Mouse (Mus musculus) embryo, embryonic 10.5 days (tissue): ENCODE results near the gene Psmd12.
A peak's percentile ranks its signal among the peaks of the same experiment; 100 is the strongest.

ENCODE experiments used
- DNase-seq: peaks from one replicate; pipeline ENCODE4 v3.0.0-alpha.2; 2015; ENCODE audit warnings: low spot score

Psmd12 gene

DNA sequence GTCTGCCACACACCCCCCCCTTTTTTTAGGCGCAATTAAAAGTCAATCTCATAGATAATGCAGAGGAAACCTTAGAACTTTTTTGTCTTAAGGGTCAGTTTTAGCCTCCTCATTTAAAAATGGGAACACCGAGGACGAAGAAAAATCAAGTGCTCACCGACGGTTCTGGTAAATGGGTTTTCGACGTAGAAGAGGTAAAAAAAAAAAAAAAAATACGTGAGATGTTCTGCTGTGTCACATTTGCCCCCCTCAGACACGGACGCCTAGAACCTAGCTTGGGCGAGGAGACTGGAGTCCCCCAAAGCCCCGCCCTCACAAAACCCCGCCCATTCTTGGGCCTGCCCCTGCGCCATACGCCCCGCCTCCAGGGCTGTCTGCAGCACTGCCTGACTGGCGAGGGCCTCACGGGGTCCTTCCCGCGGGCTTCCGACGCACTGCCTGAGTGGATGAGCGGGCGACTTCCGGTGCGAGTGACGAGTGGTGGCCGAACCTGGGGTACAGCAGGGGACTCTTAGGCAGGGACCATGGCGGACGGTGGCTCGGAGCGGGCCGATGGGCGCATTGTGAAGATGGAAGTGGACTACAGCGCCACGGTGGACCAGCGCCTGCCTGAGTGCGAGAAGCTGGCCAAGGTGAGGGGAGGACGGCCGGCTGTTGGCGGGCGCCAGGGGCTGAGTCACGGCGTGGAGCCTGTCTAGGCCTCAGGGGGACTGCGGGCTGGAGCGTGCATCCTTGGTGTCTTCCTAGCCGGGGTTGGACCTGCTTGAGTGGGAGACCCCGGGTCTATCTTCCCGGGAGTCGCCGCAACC is at the start of gene Psmd12:
Gene Psmd12 (plus strand): TSS at position 432 of the 809 bp plus-strand sequence.
- peak; percentile 98 for DNase-seq

DNA sequence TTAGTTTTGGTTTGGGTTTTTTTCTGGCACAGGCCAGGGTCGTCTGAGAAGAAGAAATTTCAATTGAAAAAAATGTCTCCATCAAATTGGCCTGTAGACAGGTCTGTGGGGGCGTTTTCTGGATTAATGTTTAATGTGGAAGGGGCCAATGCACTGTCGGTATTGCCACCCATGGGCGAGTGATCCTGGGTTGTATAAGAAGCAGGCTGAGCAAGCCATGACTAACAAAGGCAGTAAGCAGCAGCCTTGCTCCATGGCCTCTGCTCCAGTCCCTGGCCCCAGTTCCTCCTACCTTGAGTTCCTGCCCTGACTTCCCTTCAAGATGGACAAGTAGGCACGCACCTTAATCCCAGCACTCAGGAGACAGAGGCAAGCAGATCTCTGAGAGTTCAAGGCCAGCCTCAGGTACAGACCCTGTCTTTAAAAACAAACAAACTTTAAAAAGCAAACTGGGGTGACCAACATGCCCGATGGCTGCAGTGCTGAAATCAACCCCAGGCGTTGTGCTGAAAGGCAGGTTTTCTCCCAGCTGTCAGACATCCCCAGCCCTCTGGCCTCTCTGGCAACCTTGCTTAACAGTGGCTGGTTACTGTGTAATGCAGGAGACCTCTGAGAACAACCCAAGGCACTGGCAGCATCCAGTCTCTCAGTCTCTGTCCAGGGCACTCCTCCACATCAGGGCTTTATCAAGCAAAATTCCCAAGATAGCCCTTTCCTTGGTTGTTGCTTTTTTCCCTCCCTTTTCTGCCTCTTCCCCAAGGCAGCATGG is 47.9 kb upstream of the Psmd12 start:
- no peak for DNase-seq

DNA sequence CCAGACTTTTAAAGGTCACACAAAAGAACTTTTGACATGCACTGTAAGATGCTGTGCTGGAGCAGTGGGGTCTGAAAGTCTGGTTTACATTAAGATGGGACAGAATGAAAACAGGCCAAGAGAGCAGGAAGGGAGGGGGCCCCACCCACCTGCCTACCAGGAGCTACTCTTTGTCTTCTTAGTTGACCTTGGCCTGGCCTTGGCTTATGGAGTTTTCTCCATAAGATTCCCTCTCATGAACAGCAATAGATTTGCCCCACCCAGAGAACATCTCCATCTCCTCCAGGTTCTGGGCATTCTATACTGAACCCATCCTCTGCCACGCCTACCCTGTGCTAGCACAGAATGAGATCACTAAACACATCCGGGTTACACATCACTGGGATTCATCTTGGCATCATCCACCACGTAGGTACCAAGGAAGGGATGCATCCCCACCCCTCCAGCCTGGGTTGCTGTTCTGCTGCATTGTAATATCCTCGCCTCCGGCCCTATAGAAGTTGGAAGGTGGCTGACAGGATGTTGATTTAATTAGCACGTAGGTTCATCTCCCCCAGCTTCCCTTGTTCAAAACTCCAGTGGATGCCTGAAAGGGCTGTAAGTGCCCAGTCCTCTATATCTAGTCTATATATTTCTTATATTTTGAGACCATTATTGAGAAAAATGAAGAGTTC is 43.4 kb upstream of the Psmd12 start:
- no peak for DNase-seq

DNA sequence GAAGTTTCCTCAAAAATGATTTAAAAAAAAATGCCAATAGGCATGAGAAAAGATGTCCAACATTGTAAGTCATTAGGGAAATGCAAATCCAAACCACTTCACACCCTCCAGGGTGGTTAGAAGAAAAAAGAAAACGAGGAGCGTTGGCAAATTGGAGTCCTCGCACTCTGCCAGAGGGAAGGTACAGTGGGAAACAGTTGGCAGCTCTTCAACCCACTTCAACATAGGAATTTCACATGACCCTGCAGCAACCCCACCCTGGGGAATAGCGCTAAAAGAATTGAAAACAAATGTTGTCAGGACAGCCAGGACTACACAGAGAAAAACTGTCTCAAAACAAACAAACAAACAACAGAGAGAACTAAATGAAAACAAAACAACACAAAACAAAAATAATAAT is 41.6 kb upstream of the Psmd12 start:
- no peak for DNase-seq

DNA sequence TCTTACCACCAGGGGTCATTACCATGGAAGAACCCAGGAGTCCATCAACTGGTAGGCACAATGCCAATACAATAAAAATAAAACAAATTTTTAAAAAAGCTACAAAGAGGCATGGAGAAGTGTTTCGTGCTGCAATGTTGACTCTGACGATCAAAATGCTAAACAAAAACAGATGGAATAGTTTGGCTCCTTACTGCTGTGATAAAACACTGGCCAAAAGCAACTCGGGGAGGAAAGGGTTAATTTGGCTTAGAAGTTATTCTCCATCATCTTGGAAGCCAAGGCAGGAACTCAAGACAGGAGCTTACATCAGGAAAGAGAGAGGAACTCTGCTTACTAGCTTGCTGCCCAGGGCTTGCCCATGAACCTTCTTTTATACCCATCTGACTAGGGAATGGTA is 41.1 kb upstream of the Psmd12 start:
- no peak for DNase-seq

DNA sequence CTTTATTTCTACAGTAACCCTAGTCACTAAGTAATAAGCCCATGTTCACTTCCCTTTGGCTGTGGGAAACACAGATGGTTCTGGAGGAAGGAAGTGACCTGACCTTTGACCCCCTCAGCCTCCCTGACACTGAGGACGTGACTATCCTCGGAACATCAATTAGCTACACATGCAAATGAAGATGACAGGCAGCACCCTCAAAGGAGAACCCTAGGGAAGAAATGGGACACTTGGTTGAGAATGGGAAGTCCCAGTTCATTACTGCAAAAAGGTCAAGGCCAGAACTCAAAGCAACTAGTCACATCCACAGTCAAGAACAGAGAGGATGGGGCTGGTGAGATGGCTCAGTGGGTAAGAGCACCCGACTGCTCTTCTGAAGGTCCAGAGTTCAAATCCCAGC is 38.2 kb upstream of the Psmd12 start:
- peak; percentile 28 for DNase-seq

DNA sequence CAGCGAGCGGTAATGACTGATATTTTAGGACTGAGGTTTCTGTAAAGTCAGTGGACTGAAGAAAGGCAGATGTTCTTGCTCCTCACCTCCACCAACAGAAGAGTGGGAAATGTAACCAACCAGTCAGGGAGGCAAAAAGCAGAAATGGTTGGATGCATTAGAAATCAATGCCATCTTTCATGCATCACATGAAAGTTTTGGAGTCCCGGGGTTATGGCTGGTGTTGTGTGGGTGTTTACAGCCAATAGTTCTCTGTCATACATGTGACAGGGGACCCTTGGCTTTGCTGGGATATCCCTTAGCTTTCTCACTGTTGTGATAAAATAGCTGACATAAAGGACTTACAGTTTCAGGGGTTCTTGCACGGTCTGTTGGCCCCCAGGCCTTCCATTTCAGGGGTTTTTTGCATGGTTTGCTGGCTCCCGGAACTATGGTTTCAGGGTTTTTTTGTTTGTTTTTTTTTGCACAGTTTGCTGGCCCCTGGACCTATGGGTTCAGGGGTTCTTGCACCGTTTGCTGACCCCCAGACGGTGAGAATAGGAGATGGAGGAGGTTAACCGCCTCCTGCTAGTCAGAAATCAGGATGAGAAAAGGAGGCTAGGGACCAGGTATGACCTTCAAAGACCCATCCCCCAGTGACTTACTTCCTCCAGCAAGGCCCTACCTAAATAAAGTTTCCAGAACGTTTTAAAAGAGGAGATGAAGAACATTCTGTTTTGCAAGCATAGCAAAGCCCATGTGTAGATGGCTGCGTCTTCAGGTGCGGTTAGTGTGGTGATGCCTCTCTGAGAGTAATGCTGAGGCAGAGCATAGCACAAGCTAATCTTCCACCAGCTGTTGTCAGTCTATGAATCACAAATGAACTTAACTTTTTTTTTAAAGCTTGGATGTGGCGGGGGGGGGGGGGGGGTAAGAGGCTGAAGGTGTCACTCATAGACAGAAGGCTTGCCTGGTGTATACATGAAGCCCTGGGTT is 35.9 kb upstream of the Psmd12 start:
- DNase-seq, result no peak

DNA sequence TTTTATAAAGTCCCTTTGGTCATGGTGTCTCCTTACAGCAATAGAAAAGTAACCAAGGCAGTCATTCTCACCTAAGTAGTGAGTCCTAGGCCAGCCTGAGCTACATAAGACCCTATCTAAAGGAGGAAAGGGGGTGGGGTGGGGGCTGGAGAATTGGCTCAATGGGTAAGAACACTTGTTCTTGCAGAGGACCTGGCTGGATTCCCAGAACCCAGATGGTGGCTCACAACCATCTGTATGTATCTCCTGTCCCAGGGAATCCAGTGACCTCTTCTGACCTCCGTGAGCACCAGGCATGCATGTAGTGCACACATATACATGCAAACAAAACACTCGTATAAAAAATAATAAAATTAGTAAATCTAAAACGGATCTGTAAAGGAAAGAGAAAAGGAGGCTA is 33.6 kb upstream of the Psmd12 start:
- DNase-seq, result no peak

DNA sequence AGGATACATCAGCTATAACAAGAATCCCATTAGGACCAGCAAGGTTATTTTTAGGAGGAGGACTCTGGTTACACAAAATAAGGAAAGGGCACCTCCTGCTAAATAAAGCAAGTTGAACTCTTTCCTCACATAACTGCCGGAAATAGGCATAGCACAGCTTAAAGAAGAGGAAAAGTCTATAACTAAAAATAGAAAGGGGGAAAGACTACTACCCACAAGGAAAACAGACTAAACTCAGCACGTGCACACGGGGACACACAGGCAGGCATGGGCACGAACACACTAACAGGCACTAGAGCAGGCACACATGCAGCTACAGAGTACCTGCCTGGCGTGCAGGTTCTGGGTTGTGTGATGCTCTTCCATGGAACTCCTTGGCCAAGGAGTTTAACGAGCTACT is 32.6 kb upstream of the Psmd12 start:
- DNase-seq, result no peak

DNA sequence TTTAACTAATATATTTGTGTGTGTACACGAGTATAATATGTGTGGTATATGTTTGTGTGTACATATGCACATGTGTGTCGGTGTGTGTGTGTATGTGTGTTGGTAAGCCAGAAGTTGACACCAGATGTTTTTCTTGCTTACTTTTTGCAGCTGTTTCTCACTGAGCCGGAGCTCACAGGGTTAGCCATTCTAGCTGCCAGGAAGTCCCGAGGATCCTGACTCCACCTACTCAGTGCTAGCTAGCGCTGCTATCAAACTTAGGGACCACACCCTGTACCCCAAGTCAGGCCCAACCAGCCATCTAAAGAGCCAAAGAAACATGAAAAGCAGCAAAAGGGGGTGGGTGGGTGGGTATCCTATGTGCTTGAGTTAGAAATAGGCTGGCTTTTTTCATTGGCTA is 31.9 kb upstream of the Psmd12 start:
- DNase-seq, result no peak

DNA sequence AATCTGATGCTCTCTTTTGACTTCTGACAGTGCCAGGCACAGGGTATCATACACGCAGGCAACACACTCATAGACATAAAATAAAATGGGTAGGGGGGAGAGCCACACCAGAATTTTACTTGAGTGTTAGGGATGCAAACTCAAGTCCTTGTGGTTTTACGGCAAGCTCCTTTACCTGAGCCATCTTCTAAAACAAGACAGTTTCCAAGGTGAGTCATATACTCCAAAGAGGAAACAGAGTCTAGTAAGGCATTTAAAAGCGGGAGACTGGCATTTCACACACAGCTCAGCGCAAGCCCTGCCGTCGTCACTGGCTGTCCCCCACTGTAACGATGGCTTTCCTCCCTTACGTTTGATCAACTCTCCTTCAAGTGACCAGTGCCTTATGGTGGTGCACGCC is 31.4 kb upstream of the Psmd12 start:
- no peak for DNase-seq

DNA sequence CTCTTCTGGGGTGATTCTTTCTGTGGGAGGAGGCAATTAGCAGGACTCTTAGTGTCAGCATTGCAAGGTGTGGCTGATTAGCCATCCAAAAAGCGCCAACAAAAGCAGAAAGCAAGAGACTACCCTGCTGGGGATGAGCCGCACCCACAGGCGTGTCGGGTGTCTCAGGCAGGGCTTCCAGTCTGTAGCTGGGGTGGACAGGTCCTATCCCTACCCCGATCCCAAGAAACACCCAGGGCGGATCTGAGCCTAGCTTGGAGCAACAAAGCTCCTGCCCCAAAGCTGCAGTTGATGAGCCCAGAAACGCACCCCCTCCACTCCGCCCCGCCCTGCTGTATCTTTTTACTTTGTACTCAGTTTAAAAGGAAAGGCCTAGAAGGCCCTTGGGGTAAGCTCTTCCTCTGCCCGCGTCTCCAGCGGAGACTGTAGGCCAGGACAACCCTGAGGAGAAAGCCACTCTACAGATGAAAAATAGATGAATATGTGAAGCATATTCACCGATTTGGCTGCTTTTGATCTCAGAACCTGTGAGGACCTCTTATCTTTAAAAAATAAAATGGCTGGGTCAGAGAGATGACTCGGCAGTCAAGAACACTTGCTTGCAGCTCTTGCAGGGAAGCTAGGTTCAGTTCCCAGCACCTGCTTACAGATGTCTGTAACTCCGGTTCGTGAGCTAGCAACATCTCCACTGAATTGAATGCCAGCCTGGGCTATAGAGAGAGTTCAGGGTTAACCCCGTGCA is 29.9 kb upstream of the Psmd12 start:
- no peak for DNase-seq

DNA sequence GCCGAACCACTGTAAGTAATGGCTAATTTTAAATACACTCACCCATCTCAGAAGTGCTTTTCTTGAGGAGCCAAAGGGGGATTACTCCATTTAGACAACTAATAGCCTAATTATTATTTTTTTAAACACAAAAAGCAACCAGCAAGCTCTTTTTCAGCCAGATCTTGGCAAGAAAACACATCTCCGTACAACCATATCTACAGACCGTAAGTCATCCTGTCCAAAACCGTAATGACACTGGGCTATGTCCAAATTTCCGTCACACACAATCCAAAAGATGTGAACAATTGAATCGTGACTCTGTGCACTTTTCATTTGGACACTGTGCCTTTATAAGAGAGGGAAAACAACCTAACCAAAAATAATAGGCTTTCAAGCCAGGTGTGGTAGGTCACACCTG is 29.2 kb upstream of the Psmd12 start:
- no peak for DNase-seq

DNA sequence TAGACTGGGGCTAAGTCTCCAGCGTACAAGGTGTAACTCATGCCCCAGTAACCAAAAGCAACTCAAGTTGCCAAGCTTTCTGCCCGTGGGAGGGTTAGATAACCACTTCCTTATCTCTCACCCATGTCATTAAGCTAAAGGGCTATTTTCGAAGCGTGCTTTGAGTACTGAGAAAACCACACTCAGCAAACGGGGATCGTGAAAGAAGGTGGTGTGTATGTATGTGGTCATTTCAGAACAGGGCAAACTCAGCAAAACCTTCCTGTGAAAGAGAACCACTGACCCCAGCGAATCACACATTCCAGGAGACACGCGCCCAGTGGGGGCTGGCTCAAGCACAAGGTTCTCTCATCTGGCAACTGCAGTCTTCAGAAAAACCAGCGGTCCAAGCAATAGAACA is 28.2 kb upstream of the Psmd12 start:
- no peak for DNase-seq

DNA sequence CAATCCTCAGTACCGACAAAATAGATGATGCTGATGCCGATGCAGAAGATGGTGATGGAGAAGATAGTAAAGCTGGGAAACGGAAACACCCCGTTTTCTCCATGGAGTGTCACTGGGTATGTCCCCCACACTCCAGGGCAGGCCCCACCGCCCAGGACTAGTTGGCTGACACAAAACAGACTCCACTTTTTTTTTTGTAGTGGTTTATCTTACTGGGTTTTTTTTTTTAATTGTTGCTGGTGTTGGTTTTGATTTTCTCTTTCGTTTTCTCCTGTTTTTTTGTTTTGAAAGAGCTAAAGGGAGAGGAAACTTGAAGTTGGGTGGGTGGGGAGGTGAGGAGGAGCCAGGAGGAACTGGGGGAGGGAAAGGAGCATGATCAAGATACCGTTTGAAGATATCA is 27.2 kb upstream of the Psmd12 start:
- no peak for DNase-seq

DNA sequence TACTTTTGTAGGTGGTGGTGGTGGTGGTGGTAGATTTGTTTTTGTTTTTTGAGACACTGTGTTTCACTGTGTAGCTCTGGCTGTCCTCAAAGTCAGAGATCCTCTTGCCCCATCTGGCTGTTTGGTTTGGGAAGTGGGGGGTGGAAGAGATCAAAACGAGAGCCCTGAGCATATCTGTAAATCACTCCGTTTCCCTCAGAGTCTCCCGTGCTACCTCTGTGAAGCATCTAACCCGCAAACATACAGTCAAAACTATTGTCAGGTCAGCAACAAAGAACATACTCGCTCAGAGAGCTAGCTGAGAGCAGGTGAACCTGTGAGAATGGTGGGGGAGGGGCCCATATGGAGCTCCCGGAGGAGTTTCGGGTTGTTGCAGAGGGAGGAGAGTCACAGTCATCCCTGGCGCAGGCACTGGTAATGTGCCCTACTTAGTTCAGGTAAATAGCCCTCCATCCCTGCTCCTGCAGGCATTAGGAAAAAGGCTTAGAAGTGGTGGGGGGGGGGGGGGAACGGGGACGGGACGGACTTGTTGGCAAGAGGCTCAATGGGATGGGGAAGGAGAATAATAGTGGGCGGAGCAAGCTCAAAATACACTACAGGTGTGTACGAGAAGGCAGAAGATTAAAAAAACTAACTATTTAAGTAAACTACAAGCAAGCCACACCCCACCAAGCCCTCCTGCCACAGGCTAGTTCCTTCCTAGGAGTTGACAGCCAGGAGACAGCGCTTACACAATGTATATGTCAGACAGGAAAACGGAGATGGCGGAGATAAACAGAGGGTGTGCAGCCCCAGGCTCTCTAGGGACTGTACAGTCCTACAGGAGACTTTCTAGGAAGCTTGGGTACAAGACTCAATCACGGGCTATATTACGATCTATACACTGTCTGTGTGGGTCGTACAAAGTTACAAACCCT is 24.5 kb upstream of the Psmd12 start:
- DNase-seq, result no peak

DNA sequence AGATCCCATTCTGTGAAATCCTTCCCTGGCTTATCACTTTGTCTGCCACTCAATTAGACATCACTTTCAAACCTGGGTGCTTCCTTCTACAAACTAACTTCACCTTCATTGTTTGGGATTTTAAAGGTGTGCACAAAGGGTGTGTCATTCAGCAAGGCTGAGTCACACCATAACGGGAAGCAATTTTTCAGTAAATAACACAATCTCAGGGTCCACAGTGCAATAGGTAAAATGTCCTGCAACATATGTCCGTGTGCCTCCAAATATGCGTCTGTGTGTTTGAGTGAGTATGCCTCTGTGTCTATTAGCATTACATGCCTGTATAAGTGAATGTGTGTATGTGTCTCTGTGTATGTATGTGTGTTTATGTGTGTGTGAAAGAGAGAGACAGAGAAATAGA is 22.0 kb upstream of the Psmd12 start:
- no peak for DNase-seq

DNA sequence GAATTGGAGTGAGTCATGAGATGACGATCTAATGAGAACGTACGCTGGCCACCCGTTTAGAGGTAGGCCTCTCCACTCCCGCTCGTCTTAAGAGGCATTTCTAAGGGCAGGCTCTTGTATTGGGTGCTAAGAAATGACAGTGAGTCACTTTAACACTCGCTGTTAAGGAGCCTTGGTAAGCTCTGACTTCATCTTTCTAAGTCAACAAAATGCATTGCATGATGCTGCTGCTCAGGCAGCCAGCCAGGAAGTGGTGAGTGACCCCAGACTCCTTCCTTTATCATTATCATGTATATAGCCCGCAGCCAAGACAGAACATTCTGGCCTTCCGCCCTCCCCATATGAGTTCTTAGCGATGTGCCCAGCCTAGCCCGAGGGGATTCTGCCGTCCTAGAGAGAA is 21.0 kb upstream of the Psmd12 start:
- DNase-seq, result no peak

DNA sequence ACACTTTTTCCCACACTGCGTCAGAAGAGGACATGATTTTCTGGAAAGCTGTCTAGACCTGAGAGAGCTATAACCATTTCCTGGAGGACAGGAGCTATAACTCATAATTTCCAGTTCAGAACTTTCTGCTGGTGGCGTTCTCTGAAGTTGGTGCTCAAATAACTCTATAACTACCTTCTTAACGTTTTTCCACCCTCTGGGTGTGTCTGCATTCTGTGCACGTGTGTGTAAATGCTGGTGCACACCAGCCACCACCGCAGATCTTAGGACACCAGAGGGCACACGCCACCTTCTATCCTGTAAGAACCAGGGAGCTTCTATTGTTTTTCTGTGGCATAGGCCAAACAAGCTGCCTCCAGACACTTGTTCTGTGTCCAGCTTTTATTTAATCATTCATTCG is 20.3 kb upstream of the Psmd12 start:
- no peak for DNase-seq

DNA sequence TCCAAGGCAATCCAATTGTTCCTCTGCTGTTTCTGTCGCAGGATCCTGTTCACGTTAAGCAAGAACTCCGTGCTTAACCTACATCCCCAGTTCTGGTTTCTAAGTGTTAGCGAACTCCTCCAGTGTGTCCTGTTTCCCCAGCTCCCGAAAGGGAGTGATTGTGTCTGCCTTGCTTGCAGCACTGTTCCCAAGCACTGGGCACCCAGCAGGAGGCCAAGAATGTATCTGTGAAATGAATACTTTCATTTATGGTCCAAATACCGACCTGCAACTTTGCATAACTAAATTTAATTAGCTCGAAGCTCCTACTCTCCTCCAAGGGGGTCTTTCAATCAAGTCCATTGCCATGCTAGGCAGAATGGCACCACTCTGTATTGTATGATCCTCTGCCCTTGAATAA is 19.5 kb upstream of the Psmd12 start:
- DNase-seq, result no peak
